Mouse (Mus musculus): Measurements from ENCODE around the gene Cygb. TPM values are rescaled to one million over a fixed set of nuclear protein-coding genes. Genes with fewer than 3 reads are reported as not detected.

Cygb gene
- total and polyA plus RNA-seq, 3 experiments, result not detected

DNA sequence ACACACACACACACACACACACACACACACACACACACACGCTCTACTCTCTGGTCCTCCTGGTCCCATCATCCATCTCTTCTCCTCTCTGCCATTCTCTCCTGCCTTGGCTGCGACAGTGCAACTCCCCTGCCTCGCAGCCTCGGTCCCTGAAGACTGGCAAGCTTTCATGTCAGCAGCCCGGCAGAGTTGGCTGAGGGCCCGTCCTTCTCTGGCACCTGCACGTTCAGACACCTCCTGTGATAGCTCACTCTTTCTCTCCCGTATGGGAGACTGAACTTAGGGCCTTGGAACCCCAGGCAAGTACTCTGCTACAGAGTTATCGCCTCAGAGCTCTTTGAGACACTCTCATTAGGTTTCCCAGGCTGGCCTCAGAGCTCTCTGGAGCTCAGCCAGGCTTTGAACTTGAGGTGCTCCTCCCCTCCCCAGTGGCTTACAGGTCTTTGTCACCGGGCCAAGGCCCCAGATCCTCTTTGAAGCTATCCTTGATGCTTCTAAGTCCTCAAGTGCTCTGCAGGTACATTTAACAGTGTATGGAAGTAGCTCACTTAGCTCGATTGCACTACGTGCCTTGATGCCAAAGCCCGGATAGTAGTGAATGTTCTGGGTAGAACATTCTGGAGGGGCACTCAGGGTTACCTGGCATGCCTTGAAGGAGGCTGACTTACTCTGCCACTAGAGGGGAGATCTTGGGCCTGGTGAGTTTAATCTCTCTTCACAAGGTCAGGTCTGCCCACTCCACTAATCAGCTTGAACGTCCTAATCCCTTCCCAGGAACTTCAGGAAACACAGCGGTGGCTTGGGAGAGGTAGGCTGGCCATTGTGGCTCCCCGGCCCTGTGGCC, 2.5 kb upstream of the Cygb start:
- H3K4me1 ChIP-seq (ENCODE audit: control insufficient read depth in 1 of 2, insufficient read depth in 2 of 2), result peaks cover 12 to 29% of the 10 kb centered on the region in 2 experiments
- no peak overlapping the region for H3K4me3 ChIP-seq (replicated peaks in 1 of 3; ENCODE audit: low read depth in 2 of 3, low read length in 2 of 3, poor library complexity in 1 of 3)
- no peaks in the 10 kb centered on the region for H3K9me3 ChIP-seq (replicated peaks; ENCODE audit: low read length)
- H3K9ac ChIP-seq (ENCODE audit: insufficient read depth, low read depth), result no peak overlapping the region
- no peak overlapping the region for H3K27ac ChIP-seq (ENCODE audit: insufficient read depth, low read depth)
- peaks cover 24% of the 10 kb centered on the region for H3K27me3 ChIP-seq (replicated peaks)
- H3K4me2 ChIP-seq (ENCODE audit: insufficient read depth, low read depth, poor library complexity, severe bottlenecking), result no peak overlapping the region
- no peak for TF ChIP-seq E2F4 (IDR thresholded peaks at IDR 0.05; ENCODE audit: insufficient replicate concordance, low read depth, low read length)
- no peak for TF ChIP-seq NELFE (IDR thresholded peaks at IDR 0.05; ENCODE audit: low read depth, low read length)
- TF ChIP-seq CTCF (conservative IDR thresholded peaks at IDR 0.05 in 1 of 2, IDR thresholded peaks at IDR 0.05 in 1 of 2; ENCODE audit: low read depth in 2 of 2, low read length in 2 of 2), result no peak
- TF ChIP-seq MXI1 (IDR thresholded peaks at IDR 0.05; ENCODE audit: low read depth, low read length), result no peak
- no peaks in the 10 kb centered on the region for H3K79me2 ChIP-seq (replicated peaks; ENCODE audit: control insufficient read depth, extremely low read depth, insufficient read depth, poor library complexity, severe bottlenecking)
- dilution Hi-C loops (cut with MboI; ENCODE audit: extremely low pct_ligation_motif_present, extremely low pct_unique_long_range_greater_than_20kb, low sequenced_read_pairs) (no loop called here), in situ Hi-C loops (cut with MboI; ENCODE audit: low pct_ligation_motif_present, low pct_unique_long_range_greater_than_20kb, low sequenced_read_pairs) (loop anchor here (25.0 kb wide), 1 partner anchor 531 kb away; the partner anchor contains the start of gene Sept9)
- DNase-seq (ENCODE audit: extremely low read depth), result no peak
- no peaks in the 10 kb centered on the region for H3K36me3 ChIP-seq (replicated peaks in 1 of 2; ENCODE audit: control insufficient read depth in 1 of 2, insufficient read depth in 1 of 2, low read length in 1 of 2)

DNA sequence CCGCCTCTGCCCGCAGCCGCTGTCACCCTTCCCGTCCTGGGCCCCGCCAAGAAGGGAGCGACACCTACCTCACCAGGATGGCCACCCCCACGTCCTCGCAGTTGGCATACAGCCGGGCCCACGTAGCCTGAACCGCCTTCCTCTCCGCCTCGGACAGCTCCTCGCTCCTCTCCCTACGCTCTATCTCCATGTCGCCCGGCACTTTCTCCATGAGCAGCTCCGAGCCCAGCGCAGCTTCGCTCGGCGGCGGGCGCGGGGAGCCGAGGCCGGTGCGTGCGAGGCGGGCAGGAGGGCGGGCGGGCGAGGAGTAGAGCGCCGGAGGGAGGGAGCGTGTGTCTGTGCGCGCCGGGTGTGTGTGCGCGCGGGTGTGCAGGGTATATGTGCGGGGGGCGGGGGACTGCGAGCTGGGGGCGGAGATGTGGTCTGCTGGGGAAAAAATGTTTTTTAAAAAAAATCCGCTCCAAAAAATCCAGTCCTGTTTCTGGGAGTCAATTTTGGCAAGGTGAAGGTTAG, 348 bp downstream of the Cygb start:
- Histone ChIP-seq H3K4me2 (ENCODE audit: insufficient read depth, low read depth, poor library complexity, severe bottlenecking) (no peak overlapping the region), H3K79me2 (replicated peaks; ENCODE audit: control insufficient read depth, extremely low read depth, insufficient read depth, poor library complexity, severe bottlenecking) (no peaks in the 10 kb centered on the region), H3K4me1 (ENCODE audit: control insufficient read depth in 1 of 2, insufficient read depth in 2 of 2) (peaks cover 12 to 29% of the 10 kb centered on the region in 2 experiments), H3K27ac (ENCODE audit: insufficient read depth, low read depth) (no peak overlapping the region), H3K27me3 (replicated peaks) (peaks cover 50% of the 10 kb centered on the region), H3K9ac (ENCODE audit: insufficient read depth, low read depth) (no peak overlapping the region), H3K4me3 (replicated peaks in 1 of 3; ENCODE audit: low read depth in 2 of 3, low read length in 2 of 3, poor library complexity in 1 of 3) (no peak overlapping the region), H3K9me3 (replicated peaks; ENCODE audit: low read length) (no peaks in the 10 kb centered on the region), H3K36me3 (replicated peaks in 1 of 2; ENCODE audit: control insufficient read depth in 1 of 2, insufficient read depth in 1 of 2, low read length in 1 of 2) (no peaks in the 10 kb centered on the region)
- DNase-seq (ENCODE audit: extremely low read depth), result no peak
- in situ Hi-C loops (cut with MboI; ENCODE audit: low pct_ligation_motif_present, low pct_unique_long_range_greater_than_20kb, low sequenced_read_pairs), result loop anchor here (25.0 kb wide), 1 partner anchor 534 kb away; the partner anchor contains the start of gene Sept9
- dilution Hi-C loops (cut with MboI; ENCODE audit: extremely low pct_ligation_motif_present, extremely low pct_unique_long_range_greater_than_20kb, low sequenced_read_pairs), result no loop called here
- TF ChIP-seq CHD1 (IDR thresholded peaks at IDR 0.05; ENCODE audit: low read depth, low read length), result no peak
- TF ChIP-seq EP300 (IDR thresholded peaks at IDR 0.05; ENCODE audit: low read length), result no peak
- no peak for TF ChIP-seq MXI1 (IDR thresholded peaks at IDR 0.05; ENCODE audit: low read depth, low read length)
- no peak for TF ChIP-seq ZC3H11A (IDR thresholded peaks at IDR 0.05; ENCODE audit: low read depth, low read length)
- no peak for TF ChIP-seq ZNF384 (IDR thresholded peaks at IDR 0.05; ENCODE audit: low read depth, low read length)
- TF ChIP-seq MYC (IDR thresholded peaks at IDR 0.05; ENCODE audit: low read depth, low read length), result no peak
- TF ChIP-seq MAX (IDR thresholded peaks at IDR 0.05; ENCODE audit: low read length), result no peak
- no peak for TF ChIP-seq USF1 (IDR thresholded peaks at IDR 0.05; ENCODE audit: low read depth, low read length)
- no peak for TF ChIP-seq MAZ (IDR thresholded peaks at IDR 0.05; ENCODE audit: low read depth, low read length)
- no peak for TF ChIP-seq RAD21 (IDR thresholded peaks at IDR 0.05; ENCODE audit: low read depth, low read length)
- no peak for TF ChIP-seq SMC3 (IDR thresholded peaks at IDR 0.05; ENCODE audit: low read depth, low read length)
- no peak for TF ChIP-seq UBTF (IDR thresholded peaks at IDR 0.05; ENCODE audit: low read depth, low read length)
- no peak for TF ChIP-seq KAT2A (IDR thresholded peaks at IDR 0.05; ENCODE audit: insufficient replicate concordance, low read length)
- no peak for TF ChIP-seq PAX5 (IDR thresholded peaks at IDR 0.05; ENCODE audit: low read length)
- no peak for TF ChIP-seq E2F4 (IDR thresholded peaks at IDR 0.05; ENCODE audit: insufficient replicate concordance, low read depth, low read length)
